Mouse (Mus musculus) liver, embryonic 13.5 days (tissue): ENCODE data around the gene Hoxa7. TPM values are rescaled to one million over a fixed set of nuclear protein-coding genes. Genes with fewer than 3 reads are reported as not detected.
A peak's percentile ranks its signal among the peaks of the same experiment; 100 is the strongest.

Source experiments
- ATAC-seq: fragments of 200-750 bp; cut with Nextera tagmentation; 2 replicates; pipeline ENCODE4 v1.8.0; 2017; ENCODE audit warnings: low read depth, mild to moderate bottlenecking, moderate number of reproducible peaks, moderate library complexity
- DNase-seq: peaks from one replicate; pipeline ENCODE4 v3.0.0; 2022
- H3K27ac ChIP-seq: fragments of 300-500 bp; sonication (generic); 2 replicates; pipeline ENCODE4 v1.5.1; 2015; ENCODE audit warnings: moderate library complexity, mild to moderate bottlenecking, inconsistent platforms
- H3K27me3 ChIP-seq: fragments of 300-500 bp; sonication (generic); 2 replicates; pipeline ENCODE4 v1.6.1; 2015; ENCODE audit warnings: mild to moderate bottlenecking, inconsistent platforms
- H3K36me3 ChIP-seq: fragments of 300-500 bp; sonication (generic); 2 replicates; pipeline ENCODE4 v1.6.1; 2015; ENCODE audit warnings: mild to moderate bottlenecking, inconsistent platforms
- H3K4me1 ChIP-seq: fragments of 300-500 bp; sonication (generic); replicated peaks from 2 replicates; pipeline ENCODE4 v1.6.1; 2015; ENCODE audit warnings: inconsistent platforms
- H3K4me2 ChIP-seq: fragments of 300-500 bp; sonication (generic); 2 replicates; pipeline ENCODE4 v1.6.1; 2015; ENCODE audit warnings: inconsistent platforms, mild to moderate bottlenecking, moderate library complexity
- H3K4me3 ChIP-seq: fragments of 300-500 bp; sonication (generic); replicated peaks from 2 replicates; pipeline ENCODE4 v1.5.1; 2015; ENCODE audit warnings: mild to moderate bottlenecking, inconsistent platforms
- H3K9ac ChIP-seq: fragments of 300-500 bp; sonication (generic); 2 replicates; pipeline ENCODE4 v1.6.1; 2015; ENCODE audit warnings: mild to moderate bottlenecking, inconsistent platforms
- H3K9me3 ChIP-seq: fragments of 300-500 bp; sonication (generic); replicated peaks from 2 replicates; pipeline ENCODE4 v1.6.1; 2016; ENCODE audit warnings: inconsistent platforms
- WGBS: fragments of 180-500 bp; shearing (Covaris S2); methylation state at CpG from one replicate; pipeline ENCODE4 v1.1.7; 2015; ENCODE audit not compliant: insufficient replicate concordance; 5-methylcytosine and 5-hydroxymethylcytosine counted together
- polyA plus RNA-seq: library from polyadenylated mRNA; unstranded; fragments of >200 nt; fragmentation: Nextera tagmentation; extraction: Ambion mirVana; gene quantifications from 2 replicates; pipeline ENCODE4 v1.2.1, GENCODE M21; 2015

The Hoxa7 gene
- polyA plus RNA-seq, 1 experiment from 2014 or later: 0.52 TPM

GRCm38 (mm10) chr6:52235866-52236265 is 14.2 kb upstream of the Hoxa7 start:
- no peak for DNase-seq
- H3K27ac ChIP-seq: no peak overlapping the region
- 25% methylated on average over 6 of the region's 6 CpGs for WGBS

DNA sequence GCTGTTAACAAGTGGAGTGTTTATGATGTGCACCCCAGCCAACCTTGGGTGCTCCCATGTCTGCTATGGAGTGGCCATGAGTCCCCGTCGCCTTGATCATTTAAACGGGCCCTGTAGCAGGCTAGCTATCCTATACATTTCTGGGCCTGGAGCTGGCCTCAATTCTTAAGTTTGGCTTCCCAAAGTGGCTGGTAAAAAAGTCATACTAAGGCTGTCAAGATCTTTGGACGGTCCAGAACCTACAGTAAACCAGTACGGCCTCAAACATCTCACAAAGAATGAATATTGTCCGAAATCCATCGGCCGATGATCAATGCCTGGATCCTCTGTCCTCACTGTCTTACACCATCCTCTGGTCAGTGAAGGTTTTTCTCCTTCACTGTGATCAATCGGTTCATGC is 13.6 kb upstream of the Hoxa7 start:
- no peak overlapping the region for H3K4me2 ChIP-seq
- WGBS: 33% methylated on average over 9 of the region's 9 CpGs
- H3K9me3 ChIP-seq: no peaks in the 10 kb centered on the region
- H3K4me3 ChIP-seq: no peak overlapping the region
- DNase-seq: no peak
- H3K4me1 ChIP-seq: no peaks in the 10 kb centered on the region
- no peak for ATAC-seq
- peaks cover 98% of the 10 kb centered on the region for H3K27me3 ChIP-seq
- H3K27ac ChIP-seq: no peak overlapping the region
- no peak overlapping the region for H3K9ac ChIP-seq
- H3K36me3 ChIP-seq: no peaks in the 10 kb centered on the region

More at GRCm38 (mm10) chr6:52235866-52236265, 14.2 kb upstream of the Hoxa7 start:
- Histone ChIP-seq H3K4me1 (no peaks in the 10 kb centered on the region), H3K4me2 (no peak overlapping the region), H3K36me3 (no peaks in the 10 kb centered on the region), H3K27me3 (peaks cover 98% of the 10 kb centered on the region), H3K9ac (no peak overlapping the region), H3K4me3 (no peak overlapping the region), H3K9me3 (no peaks in the 10 kb centered on the region)
- no peak for ATAC-seq

DNA sequence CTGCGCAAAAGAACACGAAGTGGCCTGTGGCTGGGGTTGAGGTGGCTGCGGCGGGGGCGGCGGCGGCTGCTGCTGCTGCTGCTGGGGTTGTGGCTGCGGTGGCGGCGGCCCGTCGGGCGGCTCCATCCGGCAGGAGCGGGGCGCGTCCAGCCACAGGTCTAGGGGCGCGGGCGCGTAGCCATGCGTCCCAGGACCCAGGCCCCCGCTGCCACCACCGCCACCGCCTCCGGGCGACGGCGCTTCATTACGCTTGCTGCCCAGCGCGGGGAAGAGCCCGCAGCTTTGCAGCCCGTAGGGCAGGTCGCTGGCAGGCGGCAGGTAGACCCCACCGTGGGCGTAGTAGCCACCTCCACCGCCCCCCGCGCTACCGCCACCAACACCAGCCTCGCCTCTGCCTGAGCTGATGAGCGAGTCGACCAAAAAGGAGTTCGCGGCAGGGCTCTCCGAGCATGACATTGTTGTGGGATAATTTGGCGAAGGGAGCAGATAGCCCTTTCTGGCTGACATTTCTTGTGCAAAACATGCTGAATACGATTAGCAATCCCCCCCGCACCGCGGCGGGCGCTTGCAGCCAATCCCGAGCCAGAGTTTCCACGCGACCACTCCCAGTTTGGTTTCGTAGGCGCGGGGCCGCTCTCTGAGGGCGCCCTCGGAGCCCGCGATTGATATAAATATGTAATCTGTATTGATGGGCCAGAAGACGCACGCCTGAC is 12.9 kb upstream of the Hoxa7 start:
- Histone ChIP-seq H3K4me3 (0 out of 2 replicates have a peak overlapping the region, but pooled peaks have one; percentile 8), H3K9ac (no peak overlapping the region), H3K27me3 (peaks cover 98% of the 10 kb centered on the region), H3K27ac (no peak overlapping the region), H3K36me3 (no peaks in the 10 kb centered on the region), H3K9me3 (no peaks in the 10 kb centered on the region), H3K4me2 (no peak overlapping the region; the same call in 1 of the 2 replicates), H3K4me1 (no peaks in the 10 kb centered on the region)
- ATAC-seq: no peak
- DNase-seq: no peak
- WGBS: 2% methylated on average over 68 of the region's 68 CpGs

DNA sequence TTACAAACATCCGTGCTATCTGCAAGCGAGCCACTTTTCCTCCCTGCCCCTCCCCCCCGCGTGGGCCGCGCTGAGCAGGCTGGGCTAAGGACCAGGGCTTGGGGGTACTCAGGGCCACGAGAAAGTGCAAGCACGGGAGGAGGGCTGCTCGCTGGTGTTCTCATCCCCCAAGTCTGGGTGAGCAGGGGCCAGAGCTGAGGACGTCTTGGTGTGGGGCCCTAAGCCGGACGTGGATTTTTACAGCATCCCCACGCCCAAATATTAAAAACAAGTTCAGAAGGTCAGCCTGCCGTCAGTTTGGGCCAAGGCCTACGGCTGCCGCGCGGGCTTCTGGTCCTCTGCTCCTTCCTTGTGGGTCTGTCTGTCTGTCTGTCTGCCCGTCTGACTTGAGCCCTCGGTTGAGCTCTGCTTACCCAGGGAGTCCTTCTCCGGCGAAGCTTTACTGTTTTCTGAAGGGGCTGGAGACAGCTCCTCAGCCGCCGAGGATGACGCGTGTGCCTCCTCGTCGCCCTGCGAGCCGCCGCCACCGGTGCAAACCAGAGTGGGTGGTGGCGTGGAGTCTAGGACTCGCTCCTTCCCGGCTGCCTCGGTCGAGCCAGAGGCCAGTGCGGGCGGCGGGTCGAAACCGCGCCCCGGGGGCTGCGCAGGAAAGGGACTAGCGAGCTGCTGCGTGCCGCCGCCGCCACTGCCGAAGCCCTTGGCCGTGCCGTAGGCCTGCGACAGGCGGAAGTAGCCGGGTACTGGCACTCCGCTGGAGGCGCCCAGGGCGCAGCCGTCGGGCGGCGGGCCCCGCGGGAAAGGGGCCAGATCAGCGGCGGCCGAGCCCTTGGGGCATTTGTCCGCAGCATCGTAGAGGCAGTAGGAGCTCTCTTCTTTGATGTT is 12.1 kb upstream of the Hoxa7 start:
- H3K4me1 ChIP-seq: no peaks in the 10 kb centered on the region
- no peaks in the 10 kb centered on the region for H3K9me3 ChIP-seq
- H3K4me2 ChIP-seq: no peak overlapping the region; the same call in 1 of the 2 replicates
- no peak for ATAC-seq
- WGBS: 1% methylated on average over 70 of the region's 70 CpGs
- H3K4me3 ChIP-seq: 0 out of 2 replicates have a peak overlapping the region, but pooled peaks have one; percentile 8
- H3K27me3 ChIP-seq: peaks cover 99% of the 10 kb centered on the region
- no peak overlapping the region for H3K27ac ChIP-seq
- no peaks in the 10 kb centered on the region for H3K36me3 ChIP-seq
- DNase-seq: no peak
- H3K9ac ChIP-seq: no peak overlapping the region

GRCm38 (mm10) chr6:52232984-52233545 is 11.4 kb upstream of the Hoxa7 start:
- ATAC-seq (no peak), DNase-seq (no peak)
- Histone ChIP-seq H3K9me3 (no peaks in the 10 kb centered on the region), H3K4me1 (no peaks in the 10 kb centered on the region), H3K27me3 (peaks cover 98% of the 10 kb centered on the region), H3K4me3 (no peak overlapping the region), H3K4me2 (no peak overlapping the region), H3K36me3 (no peaks in the 10 kb centered on the region), H3K27ac (no peak overlapping the region), H3K9ac (no peak overlapping the region)
- WGBS: 4% methylated on average over 23 of the region's 23 CpGs

DNA sequence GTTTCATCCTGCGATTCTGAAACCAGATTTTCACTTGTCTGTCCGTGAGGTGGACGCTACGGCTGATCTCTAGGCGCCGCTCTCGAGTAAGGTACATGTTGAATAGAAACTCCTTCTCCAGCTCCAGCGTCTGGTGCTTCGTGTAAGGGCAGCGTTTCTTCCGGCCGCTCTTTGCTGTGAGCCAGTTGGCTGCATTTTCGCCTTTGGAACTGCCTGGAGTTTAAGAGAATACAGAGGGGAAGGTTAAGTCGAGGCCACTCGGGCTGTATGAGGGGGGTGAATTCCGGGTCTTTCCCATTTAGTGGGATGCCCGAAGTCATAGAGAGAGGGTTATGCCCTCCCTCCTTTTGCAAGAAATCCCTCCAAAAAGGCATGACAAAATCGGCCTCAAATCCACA is 10.9 kb upstream of the Hoxa7 start:
- H3K36me3 ChIP-seq: no peaks in the 10 kb centered on the region
- no peak overlapping the region for H3K4me2 ChIP-seq
- peaks cover 98% of the 10 kb centered on the region for H3K27me3 ChIP-seq
- no peaks in the 10 kb centered on the region for H3K9me3 ChIP-seq
- DNase-seq (no peak), ATAC-seq (no peak)
- H3K27ac ChIP-seq: no peak overlapping the region
- H3K4me1 ChIP-seq: no peaks in the 10 kb centered on the region
- under 1% methylated on average over 18 of the region's 18 CpGs for WGBS
- H3K4me3 ChIP-seq: no peak overlapping the region
- no peak overlapping the region for H3K9ac ChIP-seq

DNA sequence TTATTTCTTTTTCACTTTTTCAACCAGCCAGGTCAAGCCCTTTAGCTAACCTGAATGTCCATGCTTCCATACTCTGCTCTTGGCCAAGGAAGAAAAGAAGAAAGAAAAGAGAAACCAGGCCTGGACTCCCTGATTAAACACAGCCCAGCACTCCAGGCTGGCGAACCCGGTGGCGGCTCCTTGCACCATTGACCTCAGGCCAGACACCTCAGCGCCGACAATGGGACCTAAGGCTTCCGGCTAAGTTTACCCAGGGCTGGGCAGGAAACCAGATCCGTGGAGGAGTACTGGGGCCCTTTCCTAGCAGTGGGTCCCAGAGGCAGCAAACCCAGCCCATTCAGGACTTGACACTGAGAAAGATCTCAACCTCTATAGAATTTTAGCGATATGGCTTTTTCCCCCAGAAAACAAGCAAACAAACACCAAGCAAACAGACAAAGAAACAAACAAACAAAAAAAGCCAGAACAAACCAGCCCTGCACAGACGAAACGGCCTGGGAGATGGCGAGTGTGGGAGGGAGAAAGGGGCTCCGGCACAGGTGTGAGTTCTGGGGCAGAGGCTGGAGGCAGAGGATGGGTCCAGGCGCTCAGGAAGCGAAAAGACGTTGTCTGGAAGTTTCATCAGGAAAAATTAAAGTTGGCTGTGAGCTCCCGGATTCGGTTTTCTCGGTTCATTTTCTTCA is 10.4 kb upstream of the Hoxa7 start:
- Histone ChIP-seq H3K4me1 (no peaks in the 10 kb centered on the region), H3K4me3 (no peak overlapping the region), H3K9me3 (no peaks in the 10 kb centered on the region), H3K27me3 (peaks cover 98% of the 10 kb centered on the region), H3K36me3 (no peaks in the 10 kb centered on the region), H3K9ac (no peak overlapping the region), H3K27ac (no peak overlapping the region), H3K4me2 (no peak overlapping the region)
- 2% methylated on average over 18 of the region's 18 CpGs for WGBS
- DNase-seq (no peak), ATAC-seq (no peak)

DNA sequence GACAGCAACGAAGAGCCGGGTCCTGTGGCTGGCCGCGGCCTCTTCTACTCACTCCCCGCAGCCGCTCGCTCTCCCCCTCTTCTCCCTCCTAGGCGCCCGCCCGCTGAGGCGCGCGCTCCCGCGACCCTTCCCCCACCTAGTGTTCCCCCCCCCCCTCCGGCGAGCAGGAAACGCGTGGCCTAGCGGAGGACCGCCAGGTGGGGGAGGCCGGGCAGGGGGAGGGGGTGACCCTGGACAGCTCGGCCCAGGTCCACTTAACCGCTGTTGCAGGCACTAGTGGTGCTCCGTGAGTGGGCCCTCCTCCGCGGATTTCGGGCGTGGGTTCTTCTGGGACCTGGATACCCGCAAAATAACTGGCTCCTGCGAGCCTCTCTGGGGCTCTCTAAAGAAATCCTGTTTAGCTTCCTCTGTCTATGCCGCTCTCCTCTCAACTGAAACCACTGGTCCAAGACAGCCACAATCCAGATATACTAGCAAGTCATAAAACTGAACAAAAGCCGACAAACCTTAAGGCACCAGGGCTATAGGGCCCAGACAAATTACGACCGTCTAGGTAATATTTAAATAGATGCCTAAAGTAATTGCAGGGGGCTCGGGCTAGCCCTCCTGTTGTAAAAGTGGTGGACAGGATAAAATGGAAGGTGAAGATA is 9.0 kb upstream of the Hoxa7 start, which contains the start of gene Hoxa9:
TSS of gene Hoxa9 (minus strand) at position 574 of the 650 bp plus-strand sequence.
- Histone ChIP-seq H3K36me3 (no peaks in the 10 kb centered on the region), H3K4me2 (no peak within 1 kb of the TSS), H3K4me1 (no peaks in the 10 kb centered on the region), H3K9ac (no peak within 1 kb of the TSS), H3K27ac (no peak within 1 kb of the TSS), H3K4me3 (peak within 1 kb of the TSS; percentile 10; the same call in 1 of the 2 replicates), H3K9me3 (no peaks in the 10 kb centered on the region), H3K27me3 (peaks cover 98% of the 10 kb centered on the region)
- 3% methylated on average over 21 of the region's 36 CpGs for WGBS
- DNase-seq (no peak), ATAC-seq (no peak)

GRCm38 (mm10) chr6:52229558-52230416 is 8.1 kb upstream of the Hoxa7 start:
- no peaks in the 10 kb centered on the region for H3K4me1 ChIP-seq
- H3K4me2 ChIP-seq: no peak overlapping the region
- H3K9me3 ChIP-seq: no peaks in the 10 kb centered on the region
- no peaks in the 10 kb centered on the region for H3K36me3 ChIP-seq
- WGBS: 2% methylated on average over 42 of the region's 44 CpGs
- ATAC-seq (no peak), DNase-seq (no peak)
- no peak overlapping the region for H3K9ac ChIP-seq
- H3K4me3 ChIP-seq: 0 out of 2 replicates have a peak overlapping the region, but pooled peaks have one; percentile 10
- H3K27me3 ChIP-seq: peaks cover 98% of the 10 kb centered on the region
- H3K27ac ChIP-seq: no peak overlapping the region
